Mouse (Mus musculus): ENCODE measurements around the gene Gm20532. TPM values are rescaled to one million over a fixed set of nuclear protein-coding genes. Genes with fewer than 3 reads are reported as not detected.

Gm20532 gene
- polyA plus RNA-seq, 1 experiment, result not detected

DNA sequence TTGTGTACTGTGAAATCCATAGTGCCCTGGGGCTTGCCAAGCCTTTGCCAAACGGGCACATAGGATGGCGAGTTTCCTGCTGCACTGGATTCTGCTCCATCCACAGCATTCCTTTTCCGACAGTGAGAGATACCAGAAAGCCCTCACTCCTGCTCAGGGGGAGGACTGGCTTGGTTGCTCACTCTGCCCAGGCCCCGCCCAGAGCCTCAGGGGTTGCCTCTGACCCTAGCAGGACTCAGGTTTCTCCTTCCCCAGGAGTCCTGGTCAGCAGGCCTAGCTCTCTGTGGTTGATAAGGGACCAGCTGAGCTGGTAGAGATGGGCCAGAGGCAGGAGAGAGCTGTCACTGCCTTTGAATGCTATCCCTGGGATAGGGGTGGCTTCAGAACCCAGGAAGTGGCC lies 2.1 kb downstream of the Gm20532 start:
- DNase-seq (ENCODE audit: low read depth), result no peak

DNA sequence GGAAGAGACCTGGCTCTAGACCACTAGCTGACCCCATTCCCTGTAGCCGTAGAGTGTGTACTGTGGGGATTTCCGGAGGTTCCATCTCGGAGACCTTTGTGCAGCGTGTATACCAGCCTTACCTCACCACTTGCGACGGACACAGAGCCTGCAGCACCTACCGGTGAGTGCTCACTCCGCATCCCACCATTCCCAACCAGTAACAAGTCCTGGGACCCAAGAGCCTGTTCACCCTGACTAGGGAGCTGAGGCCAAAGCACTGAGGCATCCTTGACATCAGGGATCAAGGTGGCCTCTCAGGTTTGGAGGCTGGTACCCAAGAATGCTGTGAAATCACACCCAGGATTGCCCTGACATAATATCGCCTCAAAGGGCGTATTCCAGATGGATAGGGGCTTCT lies 2.8 kb downstream of the Gm20532 start:
- TF ChIP-seq CTCF (IDR thresholded peaks at IDR 0.05; ENCODE audit: borderline replicate concordance, extremely low read depth, insufficient read depth, insufficient read length), result no peak
- no peak for TF ChIP-seq POLR2A (IDR thresholded peaks at IDR 0.05; ENCODE audit: borderline replicate concordance, extremely low read depth, insufficient read depth, insufficient read length, poor library complexity, severe bottlenecking)
- DNase-seq (ENCODE audit: low read depth), result no peak

More for the DNA sequence above, 2.1 kb downstream of the Gm20532 start:
- TF ChIP-seq POLR2A (IDR thresholded peaks at IDR 0.05; ENCODE audit: borderline replicate concordance, extremely low read depth, insufficient read depth, insufficient read length, poor library complexity, severe bottlenecking), result no peak
- no peak for TF ChIP-seq CTCF (IDR thresholded peaks at IDR 0.05; ENCODE audit: borderline replicate concordance, extremely low read depth, insufficient read depth, insufficient read length)

DNA sequence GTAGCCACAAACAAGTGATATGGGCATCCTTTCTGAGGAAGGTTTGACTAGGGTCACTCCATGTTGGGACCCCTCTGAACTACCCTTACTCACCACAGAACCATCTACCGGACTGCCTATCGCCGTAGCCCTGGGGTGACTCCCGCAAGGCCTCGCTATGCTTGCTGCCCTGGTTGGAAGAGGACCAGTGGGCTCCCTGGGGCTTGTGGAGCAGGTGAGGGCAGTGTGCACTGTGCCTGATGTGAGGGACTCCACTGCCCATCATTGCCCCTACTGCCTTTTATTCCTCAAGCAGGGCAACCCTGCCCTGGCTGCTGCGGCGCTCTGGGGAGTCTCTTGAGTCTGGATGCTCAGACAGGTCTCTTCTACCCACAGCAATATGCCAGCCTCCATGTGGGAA lies 3.8 kb downstream of the Gm20532 start:
- no peak for DNase-seq (ENCODE audit: low read depth)
- TF ChIP-seq CTCF (IDR thresholded peaks at IDR 0.05; ENCODE audit: borderline replicate concordance, extremely low read depth, insufficient read depth, insufficient read length) (no peak), POLR2A (IDR thresholded peaks at IDR 0.05; ENCODE audit: borderline replicate concordance, extremely low read depth, insufficient read depth, insufficient read length, poor library complexity, severe bottlenecking) (no peak)

DNA sequence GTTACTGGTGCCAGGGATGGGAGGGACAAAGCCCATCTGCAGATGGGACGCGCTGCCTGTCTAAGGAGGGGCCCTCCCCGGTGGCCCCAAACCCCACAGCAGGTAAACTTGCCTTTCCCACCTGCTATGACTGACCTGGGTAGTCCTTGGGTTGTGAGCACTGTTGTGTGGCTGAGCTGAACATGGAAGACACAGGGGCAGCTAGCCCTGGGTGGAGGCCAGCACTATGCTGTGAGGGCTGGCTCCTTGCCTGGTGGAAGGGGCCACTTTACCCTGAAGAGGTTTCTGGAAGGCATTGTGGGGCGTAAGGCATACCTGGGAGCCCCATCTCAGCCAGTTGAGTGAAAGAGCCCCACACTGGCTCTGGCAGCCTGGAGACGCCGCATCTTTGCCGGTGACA lies 4.5 kb downstream of the Gm20532 start:
- no peak for DNase-seq (ENCODE audit: low read depth)

DNA sequence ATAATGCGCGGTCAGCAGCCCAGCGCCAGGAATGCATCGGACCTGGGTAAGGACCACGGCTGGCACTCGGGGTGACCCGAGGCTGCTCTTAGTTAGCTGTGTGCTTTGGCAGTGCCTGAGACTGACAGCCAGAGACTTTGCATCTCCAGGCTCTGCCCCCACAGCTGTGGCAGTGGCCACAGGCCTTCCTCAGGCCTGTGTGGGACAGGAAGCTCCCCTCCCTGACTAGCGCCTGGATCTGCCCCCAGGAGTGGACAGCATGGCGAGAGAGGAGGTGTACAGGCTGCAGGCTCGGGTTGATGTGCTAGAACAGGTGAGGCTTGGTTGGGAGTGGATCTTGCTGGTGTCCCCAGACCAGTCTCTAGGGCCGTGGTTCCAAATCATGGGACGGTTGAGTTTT lies 5.0 kb downstream of the Gm20532 start:
- no peak for TF ChIP-seq CTCF (IDR thresholded peaks at IDR 0.05; ENCODE audit: borderline replicate concordance, extremely low read depth, insufficient read depth, insufficient read length)
- no peak for TF ChIP-seq POLR2A (IDR thresholded peaks at IDR 0.05; ENCODE audit: borderline replicate concordance, extremely low read depth, insufficient read depth, insufficient read length, poor library complexity, severe bottlenecking)
- no peak for DNase-seq (ENCODE audit: low read depth)

More for the DNA sequence above, 4.5 kb downstream of the Gm20532 start:
- TF ChIP-seq POLR2A (IDR thresholded peaks at IDR 0.05; ENCODE audit: borderline replicate concordance, extremely low read depth, insufficient read depth, insufficient read length, poor library complexity, severe bottlenecking), result no peak
- TF ChIP-seq CTCF (IDR thresholded peaks at IDR 0.05; ENCODE audit: borderline replicate concordance, extremely low read depth, insufficient read depth, insufficient read length), result no peak

DNA sequence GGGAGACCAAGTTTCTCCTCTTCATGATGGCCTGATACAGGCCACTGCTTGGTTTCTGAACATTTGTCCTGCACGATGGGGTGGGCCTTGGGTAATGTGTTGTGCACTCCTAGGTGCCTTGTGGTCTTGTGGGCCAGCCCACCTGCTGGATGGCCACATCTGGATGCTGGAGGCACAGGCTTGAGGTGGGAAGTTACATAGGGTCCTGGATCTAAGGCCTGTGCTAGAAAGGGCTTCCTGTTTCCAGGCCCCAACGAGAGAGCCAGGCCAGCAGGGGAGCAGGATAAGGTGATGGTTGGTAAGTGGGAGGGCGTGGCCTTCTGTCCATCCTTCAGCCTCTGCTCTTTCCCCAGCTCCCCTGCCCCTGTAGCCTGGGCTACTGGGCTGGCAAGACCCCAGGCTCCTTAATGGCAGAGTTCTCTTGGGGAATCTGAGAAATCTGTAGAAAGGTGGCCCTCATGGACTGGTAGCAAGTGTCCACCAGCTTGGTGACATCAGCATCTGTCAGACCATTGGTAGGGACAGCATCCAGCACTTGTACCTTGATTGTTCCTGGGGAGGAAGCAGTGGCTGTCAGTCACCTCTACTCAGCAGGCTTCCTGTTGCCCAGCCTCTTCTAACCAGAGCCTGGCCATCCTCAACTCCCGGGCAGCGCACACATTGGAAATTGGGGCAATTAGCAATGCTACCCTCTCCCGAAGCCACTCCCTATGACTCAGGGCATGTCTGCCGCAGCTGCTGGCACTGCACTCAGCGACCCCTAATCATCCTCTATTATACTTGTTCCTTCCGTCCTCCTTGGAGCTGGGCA lies 7.0 kb downstream of the Gm20532 start:
- DNase-seq (ENCODE audit: low read depth), result no peak
- no peak for TF ChIP-seq CTCF (IDR thresholded peaks at IDR 0.05; ENCODE audit: borderline replicate concordance, extremely low read depth, insufficient read depth, insufficient read length)
- no peak for TF ChIP-seq POLR2A (IDR thresholded peaks at IDR 0.05; ENCODE audit: borderline replicate concordance, extremely low read depth, insufficient read depth, insufficient read length, poor library complexity, severe bottlenecking)

DNA sequence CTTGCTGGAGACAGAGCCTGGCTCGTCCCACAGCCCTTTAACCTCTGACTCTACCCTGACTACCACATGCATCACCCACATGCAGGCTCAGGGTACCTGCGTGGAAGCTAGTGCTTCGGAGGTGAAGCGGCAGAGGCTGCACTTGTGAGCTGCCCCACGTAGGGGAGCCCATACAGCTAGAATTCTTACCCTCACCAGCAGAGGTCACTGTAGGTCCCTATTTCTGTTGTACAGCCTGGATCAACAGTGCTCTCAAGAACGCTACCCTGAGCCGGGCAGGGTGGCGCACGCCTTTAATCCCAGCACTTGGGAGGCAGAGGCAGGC lies 7.5 kb downstream of the Gm20532 start:
- peak; percentile 32 for DNase-seq (ENCODE audit: low read depth)
- TF ChIP-seq CTCF (IDR thresholded peaks at IDR 0.05; ENCODE audit: borderline replicate concordance, extremely low read depth, insufficient read depth, insufficient read length), result peak; percentile 20; the same call in 1 of the 2 replicates
- TF ChIP-seq POLR2A (IDR thresholded peaks at IDR 0.05; ENCODE audit: borderline replicate concordance, extremely low read depth, insufficient read depth, insufficient read length, poor library complexity, severe bottlenecking), result no peak

DNA sequence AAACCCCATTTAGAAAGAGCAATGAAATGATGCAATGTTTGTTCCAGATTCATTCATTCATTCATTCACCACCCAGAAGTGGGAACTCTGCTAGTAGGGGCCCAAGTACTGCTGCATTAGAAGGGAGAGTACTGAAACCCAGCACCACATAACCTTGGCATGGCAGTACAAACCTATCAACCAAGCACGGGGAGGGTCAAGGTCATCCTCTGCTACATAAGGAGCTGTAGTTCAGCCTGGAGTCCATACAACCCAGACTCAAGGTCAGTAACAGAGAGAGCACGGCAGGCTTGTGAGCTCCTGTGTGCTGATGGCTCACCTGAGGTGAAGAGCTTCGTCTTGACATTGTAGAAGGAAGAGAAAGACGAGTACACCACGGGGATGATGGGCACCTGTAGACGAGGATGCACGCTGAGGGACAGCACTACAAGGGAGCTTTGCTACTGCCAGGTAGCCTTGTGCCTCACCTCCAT lies 8.1 kb downstream of the Gm20532 start:
- TF ChIP-seq CTCF (IDR thresholded peaks at IDR 0.05; ENCODE audit: borderline replicate concordance, extremely low read depth, insufficient read depth, insufficient read length) (no peak), POLR2A (IDR thresholded peaks at IDR 0.05; ENCODE audit: borderline replicate concordance, extremely low read depth, insufficient read depth, insufficient read length, poor library complexity, severe bottlenecking) (no peak)
- DNase-seq (ENCODE audit: low read depth), result no peak

DNA sequence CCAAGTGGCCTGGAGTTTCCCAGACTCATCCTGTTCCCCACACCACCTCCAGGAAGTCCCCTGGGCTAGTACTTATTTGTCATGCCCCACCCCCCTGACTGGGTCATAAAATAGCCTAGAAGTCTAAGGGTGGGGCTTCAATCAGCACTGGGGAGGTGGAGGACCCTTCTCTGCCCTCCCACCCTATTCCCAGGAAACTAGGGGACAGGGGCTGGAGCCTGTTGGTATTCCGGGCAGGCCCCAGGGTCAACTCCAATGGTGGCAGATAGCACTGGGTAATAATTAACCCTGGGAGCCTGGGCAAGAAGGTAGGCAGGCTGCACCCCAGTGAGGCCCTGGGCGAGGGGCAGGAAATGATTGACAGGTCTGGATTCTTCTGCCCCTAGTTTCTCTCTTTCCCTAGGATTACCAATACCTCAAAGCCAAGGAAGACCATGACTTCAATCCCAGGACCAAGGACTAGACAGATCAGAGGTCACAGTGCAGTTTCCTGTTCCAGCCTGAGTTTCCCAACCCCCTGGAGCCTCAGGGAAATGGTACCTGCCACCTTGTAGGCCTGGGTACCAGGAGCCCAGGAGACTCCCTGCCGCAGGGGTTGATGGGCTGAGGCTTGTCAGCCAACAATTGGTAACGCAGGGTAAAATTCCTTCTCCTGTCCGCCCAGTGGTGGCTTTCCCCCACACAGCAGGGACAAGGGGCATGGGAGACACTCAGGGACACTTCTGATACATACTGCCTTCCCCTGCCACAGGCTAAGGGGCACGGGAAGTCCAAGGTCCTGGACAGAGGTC lies 8.7 kb downstream of the Gm20532 start:
- no peak for DNase-seq (ENCODE audit: low read depth)
- TF ChIP-seq CTCF (IDR thresholded peaks at IDR 0.05; ENCODE audit: borderline replicate concordance, extremely low read depth, insufficient read depth, insufficient read length) (no peak), POLR2A (IDR thresholded peaks at IDR 0.05; ENCODE audit: borderline replicate concordance, extremely low read depth, insufficient read depth, insufficient read length, poor library complexity, severe bottlenecking) (no peak)

DNA sequence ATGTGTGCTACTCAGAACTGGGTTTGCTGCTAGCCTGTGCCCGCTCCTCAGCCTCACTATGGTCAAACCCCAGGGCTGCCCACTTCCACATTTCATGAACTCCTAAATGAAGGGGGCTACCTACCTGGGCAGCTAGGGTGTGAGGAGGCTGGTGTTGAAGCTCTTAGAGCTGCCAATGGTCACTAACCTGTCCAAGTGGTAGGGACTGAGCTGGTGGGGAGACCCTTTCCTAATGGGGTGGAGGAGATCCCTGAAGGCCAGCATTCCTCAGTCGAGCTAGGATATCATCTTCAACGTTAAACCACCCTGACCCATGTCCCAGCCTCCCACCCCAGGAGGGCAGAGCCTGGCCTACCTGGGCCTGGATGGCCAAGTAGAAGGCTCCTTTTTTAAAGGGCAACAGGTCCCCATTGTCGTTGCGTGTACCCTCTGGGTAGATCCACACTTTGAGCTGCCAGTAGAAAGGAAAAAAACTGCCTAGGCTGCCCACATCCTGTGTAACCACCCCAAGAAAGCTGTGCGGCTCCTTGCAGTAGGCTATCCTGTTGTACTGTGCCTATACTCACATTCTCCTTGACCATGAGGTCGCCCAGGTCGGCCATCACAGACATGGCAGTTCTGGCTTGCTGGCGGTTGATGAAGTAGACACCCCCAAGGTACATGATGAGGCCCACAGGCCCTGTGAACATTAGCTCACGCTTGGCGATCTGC lies 9.4 kb downstream of the Gm20532 start:
- no peak for TF ChIP-seq CTCF (IDR thresholded peaks at IDR 0.05; ENCODE audit: borderline replicate concordance, extremely low read depth, insufficient read depth, insufficient read length)
- TF ChIP-seq POLR2A (IDR thresholded peaks at IDR 0.05; ENCODE audit: borderline replicate concordance, extremely low read depth, insufficient read depth, insufficient read length, poor library complexity, severe bottlenecking), result no peak
- no peak for DNase-seq (ENCODE audit: low read depth)

DNA sequence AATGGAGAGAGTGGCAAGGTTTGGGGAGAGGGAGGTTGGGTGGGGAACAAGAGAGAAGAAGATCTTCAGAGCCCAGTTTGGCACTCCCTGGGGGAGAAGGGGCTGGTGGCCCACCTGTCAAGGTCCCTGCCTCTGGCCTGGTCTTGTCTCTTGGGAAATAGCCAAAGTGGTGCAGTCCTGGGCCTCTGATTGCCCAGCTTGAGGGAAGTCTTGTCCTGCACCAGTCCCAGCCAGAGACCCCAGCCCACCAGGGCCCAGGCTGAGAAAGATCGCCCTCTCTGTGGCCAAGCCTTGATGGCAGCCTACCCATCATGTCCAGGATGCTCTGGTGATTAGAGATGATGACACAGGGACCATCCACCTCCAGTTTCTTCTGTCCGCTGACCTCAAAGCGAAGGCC lies 10.5 kb downstream of the Gm20532 start:
- DNase-seq (ENCODE audit: low read depth), result no peak
- TF ChIP-seq CTCF (IDR thresholded peaks at IDR 0.05; ENCODE audit: borderline replicate concordance, extremely low read depth, insufficient read depth, insufficient read length), result no peak
- no peak for TF ChIP-seq POLR2A (IDR thresholded peaks at IDR 0.05; ENCODE audit: borderline replicate concordance, extremely low read depth, insufficient read depth, insufficient read length, poor library complexity, severe bottlenecking)

Measured in brain, embryonic 14.5 days (tissue).